Mouse (Mus musculus) ovary, postnatal 10 days (tissue): ENCODE measurements around the gene Gpr55.

Experiments used
- DNase-seq: peaks from one replicate; pipeline ENCODE4 v3.0.0; 2022; ENCODE audit warnings: low spot score

Gpr55 gene

GRCm38 (mm10) chr1:85957942-85958619 is 2.7 kb downstream of the Gpr55 start:
- DNase-seq, result no peak

- no peak for DNase-seq
These were observed 3.5 kb downstream of the Gpr55 start for GRCm38 (mm10) chr1:85957290-85957689.

- no peak for DNase-seq
These were observed 5.7 kb downstream of the Gpr55 start for GRCm38 (mm10) chr1:85955150-85955549.

- DNase-seq, result no peak
These were observed 11.6 kb downstream of the Gpr55 start for GRCm38 (mm10) chr1:85949085-85949684.

GRCm38 (mm10) chr1:85942318-85942717 is 18.5 kb downstream of the Gpr55 start:
- no peak for DNase-seq

GRCm38 (mm10) chr1:85937323-85937722 is 23.5 kb downstream of the Gpr55 start:
- DNase-seq, result no peak

GRCm38 (mm10) chr1:85936265-85936664 is 24.5 kb downstream of the Gpr55 start:
- no peak for DNase-seq

- DNase-seq, result no peak
These were observed 25.5 kb downstream of the Gpr55 start for GRCm38 (mm10) chr1:85935148-85935852.

GRCm38 (mm10) chr1:85934560-85934959 is 26.2 kb downstream of the Gpr55 start:
- DNase-seq, result no peak

GRCm38 (mm10) chr1:85933631-85934465 is 27.0 kb downstream of the Gpr55 start:
- no peak for DNase-seq

- DNase-seq, result no peak
These were observed 27.6 kb downstream of the Gpr55 start for GRCm38 (mm10) chr1:85933226-85933625.

GRCm38 (mm10) chr1:85931170-85931569 is 29.6 kb downstream of the Gpr55 start:
- DNase-seq, result no peak

GRCm38 (mm10) chr1:85929406-85929805 is 31.4 kb downstream of the Gpr55 start:
- no peak for DNase-seq

- DNase-seq, result no peak
These were observed 32.1 kb downstream of the Gpr55 start for GRCm38 (mm10) chr1:85928688-85929065.

- DNase-seq, result no peak
These were observed 32.6 kb downstream of the Gpr55 start, which contains the start of gene 4933407L21Rik for GRCm38 (mm10) chr1:85928057-85928687. Gene 4933407L21Rik, plus strand, starts transcription at chr1:85928483.

GRCm38 (mm10) chr1:85925183-85925582 is 35.6 kb downstream of the Gpr55 start:
- no peak for DNase-seq

GRCm38 (mm10) chr1:85922865-85923211 is 38.0 kb downstream of the Gpr55 start:
- no peak for DNase-seq

- no peak for DNase-seq
These were observed 38.5 kb downstream of the Gpr55 start for GRCm38 (mm10) chr1:85922127-85922864.

- no peak for DNase-seq
These were observed 39.1 kb downstream of the Gpr55 start for GRCm38 (mm10) chr1:85921725-85922124.

GRCm38 (mm10) chr1:85919621-85920020 is 41.2 kb downstream of the Gpr55 start:
- DNase-seq, result no peak

GRCm38 (mm10) chr1:85916830-85917450 is 43.9 kb downstream of the Gpr55 start:
- no peak for DNase-seq
